Mouse (Mus musculus): ENCODE data around the gene Cflar. TPM values are rescaled to one million over a fixed set of nuclear protein-coding genes. Genes with fewer than 3 reads are reported as not detected.
"Not testable (repeated sequence)": the region's sequence is repeated elsewhere in the genome, so short reads cannot be mapped to it uniquely, and the experiment has no call there.

Gene Cflar
- polyA plus RNA-seq, 1 experiment from 2014 or later = 16.8 TPM

DNA sequence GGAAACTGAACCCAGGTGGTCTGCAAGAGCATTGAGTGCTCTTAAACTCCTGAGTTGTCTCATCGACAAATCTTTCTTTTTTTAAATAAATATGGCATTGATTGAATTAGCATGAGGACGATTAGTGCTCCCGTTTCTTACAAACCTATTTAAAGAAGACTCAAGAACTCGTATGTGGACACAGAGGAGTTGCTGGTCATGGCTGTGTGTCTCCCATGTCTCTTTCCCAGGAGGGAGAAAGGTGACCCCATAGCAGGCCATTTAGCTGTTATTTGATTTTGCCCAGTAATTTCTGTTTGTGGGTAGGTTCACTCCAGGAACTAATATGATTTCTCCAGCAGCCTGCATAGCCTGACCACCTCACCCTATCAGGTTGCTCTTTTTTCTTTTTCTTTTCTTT, 85.5 kb downstream of the Cflar start:
- H3K36me3 ChIP-seq (ENCODE audit: control insufficient read depth, insufficient read depth, low read length) = no peaks in the 10 kb centered on the region
- no peak overlapping the region for H3K9ac ChIP-seq (ENCODE audit: low read depth, low read length)
- no peak for ATAC-seq
- no peak overlapping the region for H3K4me3 ChIP-seq (ENCODE audit: low read length)
- no peaks in the 10 kb centered on the region; the same call in none of the 2 replicates for H3K27me3 ChIP-seq (replicated peaks; ENCODE audit: control insufficient read depth, insufficient read depth, low read length)
- 0 out of 2 replicates have a peak, but pooled peaks cover 2% of the 10 kb centered on the region for H3K9me3 ChIP-seq (ENCODE audit: control insufficient read depth, low read length)
- no peak overlapping the region for H3K27ac ChIP-seq (ENCODE audit: low read depth, low read length)
- peaks cover 7% of the 10 kb centered on the region for H3K4me1 ChIP-seq (ENCODE audit: control insufficient read depth, insufficient read depth, low read depth, low read length)
- no peak overlapping the region for H3K4me2 ChIP-seq (ENCODE audit: low read length)
- WGBS = 86% methylated on average over 4 of the region's 4 CpGs

DNA sequence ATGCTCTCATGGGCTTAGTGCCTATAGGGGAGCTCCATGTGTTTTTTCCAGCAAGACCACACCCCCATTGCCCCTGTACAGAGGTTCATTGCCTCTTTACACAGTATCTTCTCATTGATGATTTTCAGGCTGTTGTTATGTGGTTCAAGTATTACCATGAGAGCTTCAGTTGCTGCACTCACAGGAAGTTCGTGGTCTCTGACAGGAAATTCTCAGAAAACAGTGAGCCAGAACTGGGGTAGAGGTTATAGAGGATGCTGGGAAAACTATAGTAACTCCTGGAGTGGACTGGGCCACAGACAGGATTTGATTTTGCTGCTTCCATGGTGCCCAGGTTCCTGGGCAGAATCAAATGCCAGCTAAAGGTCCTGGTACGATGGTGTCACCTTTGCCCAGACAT, 86.1 kb downstream of the Cflar start:
- Histone ChIP-seq H3K4me3 (ENCODE audit: low read length) (no peak overlapping the region), H3K4me1 (ENCODE audit: control insufficient read depth, insufficient read depth, low read depth, low read length) (peaks cover 7% of the 10 kb centered on the region), H3K9me3 (ENCODE audit: control insufficient read depth, low read length) (0 out of 2 replicates have a peak, but pooled peaks cover 2% of the 10 kb centered on the region), H3K27ac (ENCODE audit: low read depth, low read length) (no peak overlapping the region), H3K27me3 (replicated peaks; ENCODE audit: control insufficient read depth, insufficient read depth, low read length) (no peaks in the 10 kb centered on the region; the same call in none of the 2 replicates), H3K4me2 (ENCODE audit: low read length) (no peak overlapping the region), H3K36me3 (ENCODE audit: control insufficient read depth, insufficient read depth, low read length) (no peaks in the 10 kb centered on the region), H3K9ac (ENCODE audit: low read depth, low read length) (no peak overlapping the region)
- no peak for ATAC-seq
- 85% methylated on average over 2 of the region's 2 CpGs for WGBS

DNA sequence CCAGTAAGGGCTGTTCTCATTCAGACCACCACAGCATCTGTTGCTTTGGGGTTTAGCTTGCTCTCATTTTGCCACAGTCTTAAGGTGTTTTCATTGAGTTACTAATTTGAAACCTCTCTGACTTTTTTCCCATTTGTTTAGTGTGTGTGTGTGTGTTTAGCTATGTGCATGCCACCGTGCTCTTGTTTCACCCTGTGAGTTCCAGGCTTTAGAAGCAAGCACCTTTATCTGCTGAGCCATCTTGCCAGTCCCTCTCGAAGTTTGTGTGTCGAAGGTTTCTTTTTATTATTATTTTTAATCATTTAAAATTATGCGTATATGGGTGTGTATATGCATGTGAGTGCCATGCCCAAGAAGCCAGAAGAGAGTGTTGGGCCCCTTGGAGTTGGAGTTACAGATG, 87.6 kb downstream of the Cflar start:
- no peak overlapping the region for H3K4me3 ChIP-seq (ENCODE audit: low read length)
- no peak overlapping the region for H3K27ac ChIP-seq (ENCODE audit: low read depth, low read length)
- ATAC-seq = no peak
- H3K27me3 ChIP-seq (replicated peaks; ENCODE audit: control insufficient read depth, insufficient read depth, low read length) = no peaks in the 10 kb centered on the region; the same call in none of the 2 replicates
- no peak overlapping the region for H3K9ac ChIP-seq (ENCODE audit: low read depth, low read length)
- no peak overlapping the region for H3K4me2 ChIP-seq (ENCODE audit: low read length)
- H3K9me3 ChIP-seq (ENCODE audit: control insufficient read depth, low read length) = 0 out of 2 replicates have a peak, but pooled peaks cover 2% of the 10 kb centered on the region
- peaks cover 7% of the 10 kb centered on the region for H3K4me1 ChIP-seq (ENCODE audit: control insufficient read depth, insufficient read depth, low read depth, low read length)
- 97% methylated on average over 4 of the region's 4 CpGs for WGBS
- no peaks in the 10 kb centered on the region for H3K36me3 ChIP-seq (ENCODE audit: control insufficient read depth, insufficient read depth, low read length)

DNA sequence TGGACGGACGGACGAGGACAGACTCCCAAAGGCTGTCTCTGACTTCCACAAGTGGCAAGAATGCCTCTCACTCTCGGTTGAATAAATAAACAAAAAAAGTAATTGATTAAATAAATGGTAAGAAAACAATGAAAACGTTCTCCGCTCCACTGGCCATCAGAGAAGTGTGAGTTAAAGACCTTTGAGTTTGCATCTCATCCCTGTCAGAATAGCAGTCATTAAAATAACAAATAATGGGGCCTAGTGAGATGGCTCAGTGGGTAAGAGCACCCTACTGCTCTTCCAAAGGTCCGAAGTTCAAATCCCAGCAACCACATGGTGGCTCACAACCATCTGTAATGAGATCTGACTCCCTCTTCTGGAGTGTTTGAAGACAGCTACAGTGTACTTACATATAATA, 89.3 kb downstream of the Cflar start:
- H3K4me1 ChIP-seq (ENCODE audit: control insufficient read depth, insufficient read depth, low read depth, low read length); H3K27ac ChIP-seq (ENCODE audit: low read depth, low read length); H3K4me2 ChIP-seq (ENCODE audit: low read length); H3K4me3 ChIP-seq (ENCODE audit: low read length); H3K27me3 ChIP-seq (replicated peaks; ENCODE audit: control insufficient read depth, insufficient read depth, low read length); H3K9me3 ChIP-seq (ENCODE audit: control insufficient read depth, low read length); H3K36me3 ChIP-seq (ENCODE audit: control insufficient read depth, insufficient read depth, low read length); H3K9ac ChIP-seq (ENCODE audit: low read depth, low read length); ATAC-seq: not testable (repeated sequence)
- 75% methylated on average over 7 of the region's 7 CpGs for WGBS

DNA sequence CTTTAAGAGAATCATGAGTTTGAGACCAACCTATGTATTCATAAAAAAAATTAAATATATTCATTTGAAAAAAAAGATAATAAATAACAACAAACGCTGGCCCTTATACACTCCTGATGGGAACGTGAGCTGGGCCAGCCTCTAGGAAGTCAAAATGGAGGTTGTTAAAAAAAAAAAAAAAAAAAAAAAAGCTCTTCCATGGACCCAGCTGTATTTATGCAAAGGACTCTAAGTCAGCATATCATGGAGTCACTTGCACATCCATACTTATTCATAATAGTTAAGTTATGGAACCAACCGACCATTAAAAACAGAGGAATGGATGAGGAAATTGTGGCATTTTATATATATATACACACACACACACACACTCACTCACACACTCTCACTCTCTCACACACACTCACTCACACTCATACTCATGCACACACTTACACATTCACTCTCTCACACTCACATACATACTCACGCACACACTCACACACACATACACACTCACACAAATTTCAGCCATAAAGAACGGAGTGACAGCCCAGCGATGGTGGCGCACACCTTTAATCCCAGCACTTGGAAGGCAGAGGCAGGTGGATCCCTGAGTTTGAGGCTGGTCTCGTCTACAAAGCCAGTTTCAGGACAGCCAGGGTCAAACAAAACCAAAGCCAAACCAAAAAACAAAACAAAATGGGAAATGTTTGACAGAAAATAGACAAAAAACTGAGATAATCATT, 90.4 kb downstream of the Cflar start:
- Histone ChIP-seq H3K9ac (ENCODE audit: low read depth, low read length) (no peak overlapping the region), H3K27me3 (replicated peaks; ENCODE audit: control insufficient read depth, insufficient read depth, low read length) (no peaks in the 10 kb centered on the region), H3K36me3 (ENCODE audit: control insufficient read depth, insufficient read depth, low read length) (no peaks in the 10 kb centered on the region), H3K27ac (ENCODE audit: low read depth, low read length) (no peak overlapping the region), H3K4me1 (ENCODE audit: control insufficient read depth, insufficient read depth, low read depth, low read length) (no peaks in the 10 kb centered on the region), H3K4me2 (ENCODE audit: low read length) (no peak overlapping the region), H3K9me3 (ENCODE audit: control insufficient read depth, low read length) (0 out of 2 replicates have a peak, but pooled peaks cover 2% of the 10 kb centered on the region), H3K4me3 (ENCODE audit: low read length) (no peak overlapping the region)
- 93% methylated on average over 8 of the region's 8 CpGs for WGBS
- no peak for ATAC-seq

DNA sequence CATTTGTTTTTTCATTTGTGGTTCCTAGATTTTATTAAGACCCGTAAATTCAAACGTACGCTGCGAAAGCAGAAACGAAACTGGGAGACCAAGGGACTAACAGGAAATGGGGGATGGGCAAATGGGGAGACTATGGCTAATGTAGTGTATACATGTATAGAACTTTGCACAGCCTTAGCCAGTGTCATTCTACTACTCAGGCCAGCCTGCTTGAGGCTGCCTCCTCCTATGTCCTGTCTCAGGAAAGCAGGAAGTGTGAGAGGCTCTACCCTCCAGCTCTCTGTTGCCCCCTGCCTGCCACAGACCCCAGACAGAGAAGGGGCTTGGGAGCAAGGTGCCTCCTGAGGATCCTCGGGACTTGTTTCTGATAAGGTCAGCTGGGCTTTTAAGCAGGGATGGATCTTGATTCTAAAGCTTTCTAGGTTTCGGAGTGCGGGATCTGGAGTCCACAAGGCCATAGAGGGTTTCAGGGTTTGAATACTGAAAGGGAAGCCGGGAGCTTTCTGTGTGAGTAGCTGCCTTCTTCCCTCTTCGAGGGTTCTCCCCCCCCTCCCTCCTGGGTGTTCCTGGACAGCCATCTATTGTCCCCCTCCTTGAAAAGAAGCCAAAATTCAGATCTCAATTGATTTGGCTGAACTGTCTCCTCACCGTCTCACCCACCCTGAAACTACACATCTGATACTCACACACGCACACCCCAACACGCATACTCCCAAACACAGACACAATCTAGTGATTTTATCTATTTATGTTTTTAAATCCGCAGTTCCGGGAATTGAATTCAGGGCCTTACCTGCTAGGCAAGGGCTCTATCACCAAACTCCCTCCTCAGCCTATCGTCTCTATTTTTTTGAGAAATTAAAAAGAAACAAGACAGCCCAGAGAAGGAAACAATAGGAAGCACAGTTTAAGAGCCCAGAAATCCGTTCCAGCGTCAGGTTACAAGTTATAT, 91.3 kb downstream of the Cflar start:
- whole genome bisulfite sequencing = 76% methylated on average over 18 of the region's 18 CpGs
- no peak overlapping the region for H3K4me3 ChIP-seq (ENCODE audit: low read length)
- no peaks in the 10 kb centered on the region for H3K4me1 ChIP-seq (ENCODE audit: control insufficient read depth, insufficient read depth, low read depth, low read length)
- no peaks in the 10 kb centered on the region for H3K36me3 ChIP-seq (ENCODE audit: control insufficient read depth, insufficient read depth, low read length)
- no peak for ATAC-seq
- H3K4me2 ChIP-seq (ENCODE audit: low read length) = no peak overlapping the region
- no peak overlapping the region for H3K9ac ChIP-seq (ENCODE audit: low read depth, low read length)
- H3K27ac ChIP-seq (ENCODE audit: low read depth, low read length) = no peak overlapping the region
- 0 out of 2 replicates have a peak, but pooled peaks cover 2% of the 10 kb centered on the region for H3K9me3 ChIP-seq (ENCODE audit: control insufficient read depth, low read length)
- no peaks in the 10 kb centered on the region for H3K27me3 ChIP-seq (replicated peaks; ENCODE audit: control insufficient read depth, insufficient read depth, low read length)

DNA sequence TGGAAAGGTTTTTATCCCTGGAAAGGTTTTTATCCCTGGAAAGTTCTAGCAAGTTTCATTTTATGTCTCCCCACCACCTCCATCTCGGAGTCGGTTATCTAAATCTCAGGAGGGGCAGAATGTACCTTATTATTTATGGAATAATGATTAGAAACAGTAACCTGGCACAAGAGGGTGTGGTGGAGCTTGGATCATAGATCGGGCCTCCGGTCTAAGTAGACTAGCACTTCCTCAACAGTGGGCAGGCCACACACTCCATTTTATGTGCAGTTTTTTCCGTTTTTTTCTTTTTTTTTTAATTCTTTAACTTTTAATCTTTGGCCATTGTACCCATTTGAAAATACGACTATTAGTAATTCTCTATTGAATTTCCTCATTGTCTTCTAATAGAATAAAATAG, 92.2 kb downstream of the Cflar start:
- H3K4me3 ChIP-seq (ENCODE audit: low read length) = no peak overlapping the region
- ATAC-seq = no peak
- no peaks in the 10 kb centered on the region for H3K36me3 ChIP-seq (ENCODE audit: control insufficient read depth, insufficient read depth, low read length)
- WGBS = 89% methylated on average over 6 of the region's 6 CpGs
- no peaks in the 10 kb centered on the region for H3K27me3 ChIP-seq (replicated peaks; ENCODE audit: control insufficient read depth, insufficient read depth, low read length)
- no peak overlapping the region for H3K27ac ChIP-seq (ENCODE audit: low read depth, low read length)
- no peaks in the 10 kb centered on the region for H3K4me1 ChIP-seq (ENCODE audit: control insufficient read depth, insufficient read depth, low read depth, low read length)
- H3K9me3 ChIP-seq (ENCODE audit: control insufficient read depth, low read length) = 0 out of 2 replicates have a peak, but pooled peaks cover 2% of the 10 kb centered on the region
- no peak overlapping the region for H3K4me2 ChIP-seq (ENCODE audit: low read length)
- no peak overlapping the region for H3K9ac ChIP-seq (ENCODE audit: low read depth, low read length)

DNA sequence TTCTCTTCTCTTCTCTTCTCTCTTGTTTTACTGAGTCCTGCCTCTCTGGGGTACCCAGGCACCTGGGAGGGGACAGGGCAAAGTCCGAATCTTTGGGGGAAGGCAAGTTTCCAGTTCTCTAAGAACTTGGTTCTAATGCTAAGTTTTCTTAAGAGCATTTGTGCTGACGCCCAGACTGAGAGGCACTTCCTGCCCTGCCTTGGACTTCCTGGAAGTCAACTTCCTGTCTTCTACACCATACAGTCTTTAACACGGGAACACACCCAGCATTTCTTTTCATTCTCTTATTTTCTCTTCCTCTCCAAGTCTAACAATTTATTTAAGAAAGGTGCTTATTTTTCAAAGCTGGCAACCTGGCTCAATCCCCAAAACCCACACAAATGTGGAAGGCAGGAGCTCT, 95.3 kb downstream of the Cflar start:
- Histone ChIP-seq H3K27me3 (replicated peaks; ENCODE audit: control insufficient read depth, insufficient read depth, low read length) (no peaks in the 10 kb centered on the region), H3K4me2 (ENCODE audit: low read length) (no peak overlapping the region), H3K27ac (ENCODE audit: low read depth, low read length) (no peak overlapping the region), H3K9me3 (ENCODE audit: control insufficient read depth, low read length) (no peaks in the 10 kb centered on the region), H3K9ac (ENCODE audit: low read depth, low read length) (no peak overlapping the region), H3K36me3 (ENCODE audit: control insufficient read depth, insufficient read depth, low read length) (no peaks in the 10 kb centered on the region), H3K4me1 (ENCODE audit: control insufficient read depth, insufficient read depth, low read depth, low read length) (no peaks in the 10 kb centered on the region), H3K4me3 (ENCODE audit: low read length) (no peak overlapping the region)
- ATAC-seq = no peak
- 83% methylated on average over 3 of the region's 3 CpGs for WGBS
